Mouse (Mus musculus) thymus, postnatal 36 days (tissue): ENCODE measurements around the gene 4930404N11Rik.

Experiments used
- DNase-seq, 2 experiments: peaks; one replicate each; pipeline ENCODE4 v3.0.0; 2022; ENCODE audit warnings: mixed read lengths in 2 of 2

4930404N11Rik gene

GRCm38 (mm10) chr10:81379809-81380378 lies 14.3 kb upstream of the 4930404N11Rik start:
- DNase-seq = no peak

- no peak for DNase-seq
These were observed 13.6 kb upstream of the 4930404N11Rik start for GRCm38 (mm10) chr10:81379183-81379553.

DNA sequence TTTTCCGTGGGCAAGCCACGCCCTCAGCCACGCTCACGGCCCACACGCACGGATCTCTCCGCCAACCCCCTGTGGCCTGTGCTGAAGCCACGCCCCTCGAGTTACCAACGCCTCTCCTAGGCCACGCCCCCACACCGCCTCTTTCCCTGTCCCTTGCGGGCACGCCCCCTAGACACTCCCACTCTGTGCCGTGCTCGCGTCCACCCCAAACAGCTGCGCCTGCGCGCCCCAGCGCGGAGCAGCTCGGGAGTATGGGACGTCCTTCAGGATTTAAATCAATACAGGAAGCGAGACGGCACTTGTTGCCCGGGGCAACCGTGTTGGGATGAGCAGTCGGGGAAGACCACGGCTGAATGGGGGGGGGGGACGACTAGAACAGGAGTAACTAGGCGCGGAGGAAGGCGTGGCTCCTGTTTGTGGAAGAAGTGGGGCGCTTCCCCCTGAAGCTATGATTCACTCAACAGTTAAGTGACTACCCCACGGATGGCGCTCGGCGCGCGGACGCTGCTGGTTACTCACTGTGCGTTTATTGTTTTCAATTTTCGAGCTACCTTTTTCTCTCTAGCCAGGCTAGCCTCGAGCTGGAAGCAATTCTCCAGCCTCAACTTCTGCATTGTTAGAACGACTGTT lies 13.1 kb upstream of the 4930404N11Rik start:
- peak; percentile 100 for DNase-seq

DNA sequence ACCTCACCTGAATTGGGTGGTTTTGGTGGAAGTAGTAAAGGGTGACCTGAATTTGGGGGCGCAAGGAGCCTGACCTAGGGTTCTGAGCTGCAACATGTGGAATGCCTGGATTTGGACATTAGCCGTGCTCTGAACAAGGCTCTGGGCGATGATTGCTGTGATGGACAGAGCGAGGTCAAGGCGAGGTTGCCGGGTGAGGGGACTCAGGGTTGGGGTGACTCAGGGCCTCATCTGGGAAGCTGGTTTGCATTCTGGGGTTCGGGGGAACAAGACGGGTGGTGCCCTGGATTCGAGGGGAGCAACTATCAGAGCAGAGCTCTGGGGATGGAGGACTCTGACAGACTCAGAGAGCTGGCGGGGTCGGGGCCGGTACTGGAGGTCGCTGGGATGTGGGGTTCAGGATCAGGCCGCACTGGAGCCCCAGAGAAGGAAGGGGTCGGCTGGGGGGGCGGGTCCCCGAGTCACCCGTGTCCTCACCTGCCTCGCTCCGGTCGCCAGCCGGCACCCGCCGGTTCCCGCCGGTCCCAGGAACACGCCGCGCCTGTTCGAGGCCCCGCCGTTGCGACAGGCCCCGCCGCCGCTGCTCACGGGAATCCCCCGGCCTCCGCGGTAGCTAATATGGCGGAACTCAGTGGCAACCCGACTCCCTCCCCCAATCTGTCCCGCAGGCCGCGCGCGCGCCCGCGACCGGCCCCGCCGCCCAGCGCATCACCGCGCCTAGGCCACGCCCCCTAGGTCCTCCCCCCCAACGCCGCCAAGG lies 12.4 kb upstream of the 4930404N11Rik start, which contains the start of gene Fzr1:
Gene Fzr1 (minus strand): TSS at position 724 of the 760 bp plus-strand sequence.
- no peak for DNase-seq

DNA sequence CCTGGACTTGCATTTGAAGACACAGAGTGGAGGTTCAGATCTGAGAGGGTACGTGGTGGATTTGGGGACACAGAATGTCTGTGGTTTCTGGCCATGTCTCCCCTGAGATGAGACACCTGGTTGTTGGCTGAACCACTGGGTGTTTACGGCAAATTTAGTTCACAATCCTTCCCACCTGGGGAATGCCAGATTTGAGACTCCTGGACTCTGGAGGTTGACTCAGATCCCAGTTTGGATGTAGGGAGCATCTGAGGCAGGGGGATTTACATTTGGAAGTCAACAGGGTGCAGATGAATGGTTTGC lies 11.7 kb upstream of the 4930404N11Rik start:
- no peak for DNase-seq

DNA sequence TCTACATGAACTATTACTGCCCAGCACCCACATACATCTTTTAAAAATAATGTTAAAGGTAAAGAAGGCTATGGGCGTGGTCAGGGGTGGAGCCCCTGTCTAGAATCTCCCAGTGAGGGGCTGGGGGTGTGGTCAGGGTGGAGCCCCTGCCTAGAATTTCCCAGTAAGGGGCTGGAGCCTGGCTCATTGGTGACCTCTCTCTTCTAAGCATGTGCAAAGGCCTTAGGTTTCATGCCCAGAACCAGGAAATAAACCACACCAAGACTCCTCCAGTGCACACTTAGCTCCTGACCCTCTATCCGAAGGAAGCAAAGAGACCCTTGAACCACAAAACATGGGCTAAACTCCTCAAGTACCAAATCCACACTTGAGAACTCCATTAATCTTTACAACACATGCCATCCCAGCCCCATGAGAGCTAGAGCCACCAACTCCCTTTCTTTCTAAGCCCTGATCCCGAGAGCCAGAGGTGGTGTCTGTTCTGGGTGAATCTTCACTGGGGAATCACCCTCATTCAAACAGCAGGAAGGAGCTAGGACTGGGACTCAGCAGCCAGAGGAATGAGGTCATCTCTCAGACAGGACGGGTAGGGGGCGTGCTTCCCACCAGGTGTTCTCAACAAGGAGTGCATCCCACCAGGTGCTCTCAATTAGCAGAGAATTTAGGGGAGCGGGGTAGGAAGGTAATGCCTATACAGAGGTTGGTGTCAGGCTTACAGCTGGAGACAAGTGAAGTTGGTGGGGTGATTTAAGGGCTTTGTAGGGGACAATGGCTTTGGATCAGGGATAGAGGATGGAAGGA lies 11.1 kb upstream of the 4930404N11Rik start:
- DNase-seq = peak in 1 of 2 experiments; percentile 41

DNA sequence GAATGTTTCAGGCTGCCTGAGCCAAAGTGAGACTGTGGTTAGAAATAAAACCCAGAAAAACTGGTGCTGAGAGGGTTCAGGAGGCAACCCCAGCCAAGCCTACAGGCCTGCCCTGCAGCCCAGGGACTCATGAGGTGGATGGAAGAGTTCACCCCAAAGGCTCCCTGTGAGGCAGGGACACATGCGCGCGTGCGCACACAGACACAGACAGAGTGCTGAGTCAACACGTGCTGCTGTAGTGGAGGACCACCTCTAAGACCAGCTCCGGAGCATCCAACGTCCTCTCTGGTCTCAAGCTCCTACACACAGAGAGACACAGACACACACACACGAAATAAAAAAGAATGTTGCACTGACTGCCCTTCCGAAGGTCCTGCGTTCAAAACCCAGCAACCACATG lies 9.7 kb upstream of the 4930404N11Rik start:
- no peak for DNase-seq

DNA sequence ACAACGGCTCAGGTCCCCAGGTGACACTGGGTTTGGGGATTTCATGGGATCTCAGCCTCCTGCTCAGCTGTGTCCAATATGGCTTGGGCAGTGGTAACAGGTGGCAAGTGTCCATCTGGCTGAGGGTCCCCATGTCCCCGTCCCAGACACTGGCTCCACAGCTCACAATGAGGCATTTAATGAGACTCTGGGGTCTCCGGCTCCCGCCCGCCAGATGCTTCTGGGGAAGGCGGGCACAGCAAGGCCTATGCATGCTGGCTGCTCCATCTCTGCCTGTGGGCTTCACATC lies 1.5 kb upstream of the 4930404N11Rik start:
- no peak for DNase-seq

DNA sequence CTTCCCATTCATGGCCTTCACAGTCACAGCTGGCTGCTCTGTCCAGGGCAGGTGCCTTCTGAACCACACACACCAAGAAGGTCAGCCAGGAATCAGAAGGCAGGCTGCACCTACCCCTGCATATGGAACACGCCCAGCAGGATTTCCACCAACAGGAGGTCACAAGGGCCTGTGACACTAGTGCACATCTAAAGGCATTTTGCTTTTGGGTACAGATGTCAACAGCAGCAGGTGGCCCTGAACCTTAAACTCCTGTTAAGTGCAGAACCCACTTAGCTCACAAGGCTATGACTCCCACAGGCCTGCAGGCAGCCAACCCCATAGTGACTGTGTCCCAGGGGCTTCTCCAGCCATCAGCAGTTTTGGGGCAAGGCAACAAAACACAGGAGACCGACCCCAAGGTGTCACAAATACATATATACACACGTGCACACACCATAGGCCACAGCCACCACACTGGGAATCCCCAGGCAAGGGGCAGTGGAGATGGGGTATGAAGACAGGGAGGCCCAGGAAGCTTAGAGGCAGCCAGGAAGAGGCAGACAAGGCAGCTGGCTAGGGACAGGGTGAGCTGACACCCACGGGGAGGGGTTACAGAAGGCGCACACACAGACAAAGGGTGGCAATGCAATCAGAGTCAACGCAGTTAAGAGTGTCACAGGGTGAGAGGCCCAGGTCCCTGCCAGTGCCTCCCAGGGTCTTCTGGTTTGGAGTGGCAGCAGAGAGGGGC lies 1.0 kb upstream of the 4930404N11Rik start:
- no peak for DNase-seq

DNA sequence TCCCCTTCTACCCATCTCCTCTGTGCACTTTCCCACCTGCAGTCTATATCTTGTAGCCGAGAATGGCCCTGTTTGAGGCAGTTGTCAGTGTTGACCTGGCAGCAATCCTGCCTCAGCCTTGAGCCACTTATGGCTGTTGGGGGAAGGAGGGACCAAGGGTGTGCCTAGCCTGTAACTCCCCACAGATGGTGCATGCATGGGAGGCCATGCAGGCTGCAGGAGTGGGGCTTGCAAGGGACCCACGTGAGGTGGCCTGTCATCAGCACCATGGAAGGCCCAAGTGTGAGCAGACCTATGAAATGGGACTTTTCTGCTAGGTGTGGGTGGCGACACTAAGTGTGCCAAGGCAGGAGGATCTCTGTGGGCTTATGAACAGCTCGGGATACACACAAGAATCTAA lies 543 bp downstream of the 4930404N11Rik start:
- DNase-seq = no peak

DNA sequence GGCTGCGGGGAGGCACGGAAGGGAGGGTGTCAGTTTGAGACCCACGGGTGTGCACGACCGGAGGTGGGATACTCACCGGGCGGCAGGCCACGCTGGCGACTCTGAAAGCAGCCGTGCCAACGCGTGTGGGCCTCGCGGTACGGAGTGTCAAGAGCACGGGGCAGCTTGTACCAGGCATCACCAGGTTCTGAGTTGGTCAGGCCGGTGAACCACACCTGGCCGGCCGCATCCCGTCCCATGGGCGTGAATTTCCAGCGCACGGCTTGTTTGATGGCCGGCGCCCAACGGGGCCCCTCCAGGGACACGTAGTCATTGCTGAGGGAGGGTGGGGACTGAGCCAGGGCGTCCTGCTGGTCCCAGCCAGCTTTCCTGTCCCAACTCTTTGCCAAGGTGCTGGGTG lies 950 bp downstream of the 4930404N11Rik start:
- DNase-seq = peak in 1 of 2 experiments; percentile 29

- peak in 1 of 2 experiments; percentile 33 for DNase-seq
These were observed 1.9 kb downstream of the 4930404N11Rik start for GRCm38 (mm10) chr10:81363436-81364346.

DNA sequence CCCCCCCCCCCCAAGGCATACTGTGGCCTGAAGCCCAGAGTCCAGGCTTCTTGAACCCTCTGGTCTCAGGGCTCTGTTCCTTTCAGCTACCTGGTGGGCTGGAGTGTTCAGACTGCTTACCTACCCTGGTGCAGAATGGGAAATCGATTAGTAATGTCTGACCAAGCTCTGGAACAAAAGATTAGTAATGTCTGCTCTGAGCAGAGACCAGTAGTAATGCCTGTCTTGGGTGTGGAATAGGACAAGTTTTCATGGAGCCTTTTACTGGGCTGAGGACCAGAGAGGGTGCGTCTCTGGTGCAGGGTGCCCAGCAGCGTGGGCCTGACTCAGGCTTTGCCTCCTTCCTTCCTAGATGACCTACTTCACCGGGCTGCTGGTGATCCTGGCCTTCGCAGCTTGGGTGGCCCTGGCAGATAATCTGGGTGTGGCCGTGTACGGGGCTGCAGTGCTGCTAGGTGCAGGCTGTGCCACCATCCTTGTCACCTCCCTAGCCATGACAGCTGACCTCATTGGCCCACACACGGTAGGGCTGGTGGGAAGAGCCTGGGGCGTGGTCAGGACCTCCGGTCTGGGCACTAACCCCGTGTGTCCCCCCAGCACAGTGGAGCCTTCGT lies 3.2 kb downstream of the 4930404N11Rik start:
- DNase-seq = no peak

- no peak for DNase-seq
These were observed 4.9 kb downstream of the 4930404N11Rik start for GRCm38 (mm10) chr10:81360721-81361120.

GRCm38 (mm10) chr10:81358841-81359240 lies 6.8 kb downstream of the 4930404N11Rik start:
- no peak for DNase-seq

DNA sequence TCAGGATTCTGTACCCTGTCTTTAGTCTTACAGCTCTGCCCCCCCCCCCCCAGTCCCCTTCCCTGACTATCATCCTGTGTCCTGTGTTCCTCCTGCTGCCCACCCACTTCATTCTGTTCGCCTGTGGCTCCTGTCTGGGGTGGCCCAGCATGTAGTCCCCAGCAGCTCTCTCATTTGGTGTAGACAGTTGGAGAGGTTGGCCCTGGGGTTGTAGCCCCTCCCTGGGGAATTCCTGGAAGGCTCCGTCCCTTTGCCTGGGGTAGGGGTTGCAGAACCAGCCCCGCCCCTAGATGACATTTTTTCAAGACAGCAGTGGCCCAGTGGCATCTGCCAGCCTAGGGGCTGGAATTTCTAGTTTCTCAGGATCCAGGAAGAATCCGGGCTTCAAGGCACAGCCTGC lies 7.4 kb downstream of the 4930404N11Rik start:
- DNase-seq = no peak

DNA sequence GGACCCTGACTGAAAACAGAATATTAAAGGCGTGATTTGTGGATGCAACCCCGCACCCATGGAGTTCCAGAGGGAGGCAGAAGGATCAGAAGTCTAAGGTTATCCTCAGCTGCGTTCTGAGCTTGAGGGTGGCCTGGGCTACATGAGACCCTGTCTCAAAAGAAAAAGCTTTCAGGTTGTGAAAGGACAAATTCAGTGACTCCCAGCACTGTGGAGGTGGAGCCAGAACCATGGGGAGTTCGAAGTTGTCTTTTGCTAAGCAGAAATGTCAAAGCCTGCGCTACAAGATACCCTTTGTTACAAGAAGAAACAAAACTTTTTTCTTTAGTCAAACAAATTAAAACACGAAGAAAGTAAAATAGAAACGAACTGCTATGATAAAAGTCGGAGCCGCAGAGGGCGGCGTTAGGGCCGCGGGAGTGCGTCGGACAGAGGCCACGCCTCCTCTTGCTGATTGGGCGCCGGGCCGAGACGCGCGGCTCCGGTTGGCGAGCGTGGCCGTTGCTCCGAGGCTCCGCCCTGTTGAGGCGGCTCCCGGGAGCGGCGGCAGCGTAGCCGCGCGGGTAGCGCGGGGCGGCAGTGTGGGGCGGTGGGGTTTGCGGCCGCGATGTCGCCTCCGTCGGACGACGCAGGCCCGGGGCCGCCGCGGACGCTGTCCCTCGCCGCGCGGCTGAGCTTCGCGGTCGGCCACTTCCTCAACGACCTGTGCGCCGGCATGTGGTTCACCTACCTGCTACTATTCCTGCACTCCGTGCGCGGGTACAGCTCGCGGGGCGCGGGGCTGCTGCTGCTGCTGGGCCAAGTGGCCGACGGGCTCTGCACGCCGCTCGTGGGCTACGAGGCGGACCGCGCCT lies 8.4 kb downstream of the 4930404N11Rik start, which contains the start of gene Mfsd12:
Gene Mfsd12 (plus strand): TSS at position 501 of the 854 bp plus-strand sequence.
- peak; percentile 89 to 94 for DNase-seq

GRCm38 (mm10) chr10:81356352-81356990 lies 9.1 kb downstream of the 4930404N11Rik start:
- DNase-seq = no peak

DNA sequence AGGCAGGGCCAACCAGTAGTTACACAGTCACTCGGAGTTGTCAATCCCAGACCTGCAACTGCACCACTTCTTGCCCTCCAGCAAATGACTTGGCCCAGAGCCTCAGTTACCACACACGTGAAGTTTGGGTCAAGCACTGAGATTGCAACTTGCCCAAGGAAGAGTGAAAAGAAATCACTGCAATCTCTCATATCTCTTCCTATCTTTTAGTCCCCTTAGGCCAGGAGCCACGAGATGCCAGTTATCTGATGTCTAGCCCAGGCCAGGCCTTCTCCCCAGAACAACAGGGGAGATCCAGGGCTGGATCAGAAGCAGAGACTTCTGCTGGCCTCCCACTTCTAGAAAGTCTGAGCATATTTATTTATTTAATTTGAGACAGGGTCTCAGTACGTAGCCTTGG lies 10.1 kb downstream of the 4930404N11Rik start:
- no peak for DNase-seq
